Mouse (Mus musculus) regulatory T cell (primary cell): Measurements from ENCODE around the gene 2310061I04Rik.

ENCODE experiments used
- in situ Hi-C: fragments of 300-600 bp; cut with MboI, MseI; formaldehyde crosslinking; loops from one replicate; pipeline ENCODE4 v1.15.1; 2025; ENCODE audit warnings: high pct_unique_total_duplicates

Gene 2310061I04Rik

DNA sequence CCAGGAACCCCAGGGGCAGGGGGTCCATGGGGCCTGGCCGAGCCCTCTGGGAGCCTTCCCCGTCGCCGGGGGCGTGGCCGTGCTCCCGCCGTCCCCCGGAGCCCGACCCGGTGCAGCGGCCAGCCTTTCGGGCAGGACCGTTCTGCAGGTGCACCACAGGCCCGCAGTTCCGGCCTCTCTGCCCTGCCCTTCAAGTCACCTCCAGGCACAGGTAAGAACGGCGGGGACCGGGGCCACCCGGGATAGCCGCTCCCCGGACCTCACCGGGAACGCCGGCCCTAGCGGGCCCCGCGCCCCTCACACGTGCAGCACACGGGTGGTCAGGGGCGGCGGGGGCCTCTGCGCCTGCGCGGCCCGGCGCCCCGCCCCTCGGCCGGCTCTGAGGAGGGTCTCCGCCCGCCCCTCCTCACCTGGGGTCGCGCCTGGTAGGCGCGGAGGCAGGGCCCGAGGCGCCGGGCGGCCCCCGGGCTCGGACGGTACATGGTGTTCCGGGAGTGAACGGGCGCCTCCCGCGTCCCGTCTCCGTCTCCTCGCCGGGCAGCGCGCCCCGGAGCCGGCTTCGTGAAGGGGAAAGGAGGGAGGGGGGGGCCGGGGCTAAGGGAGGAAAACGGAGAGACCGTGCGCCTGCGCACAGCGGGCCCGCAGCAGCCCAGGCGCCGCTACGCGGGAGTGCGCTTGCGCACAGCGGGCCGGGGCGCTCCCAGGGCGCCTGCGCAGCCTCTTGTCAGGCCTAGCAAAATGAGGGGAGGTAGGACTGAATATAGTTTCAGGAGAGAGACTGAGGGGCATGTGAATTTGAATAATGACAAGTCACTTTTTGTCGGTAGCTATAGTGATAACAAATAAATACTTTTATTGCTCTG lies at the start of gene 2310061I04Rik:
2310061I04Rik (minus strand) TSS at position 651 of the 863 bp plus-strand sequence.
- in situ Hi-C loops, result no loop called here

DNA sequence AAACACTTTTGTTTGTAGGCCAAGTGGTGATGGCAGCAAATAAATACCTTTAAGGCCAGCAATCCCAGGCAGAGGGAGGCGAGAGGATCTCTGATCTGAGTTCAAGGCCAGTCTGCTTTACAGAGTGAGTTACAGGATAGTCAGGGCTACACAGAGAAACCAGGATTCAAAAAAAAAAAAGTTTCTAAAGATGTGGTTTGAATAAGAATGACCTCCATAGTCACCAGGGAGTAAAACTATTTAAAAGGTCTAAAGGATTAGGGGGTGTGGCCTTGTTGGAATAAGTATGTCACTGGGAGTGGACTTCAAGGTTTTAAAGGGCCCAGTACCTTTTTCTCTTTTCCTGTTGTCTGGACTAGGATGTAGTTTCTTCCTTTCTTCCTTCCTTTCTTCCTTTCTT lies 42.7 kb upstream of the 2310061I04Rik start:
- in situ Hi-C loops, result loop anchor here (5.0 kb wide), 1 partner anchor 47 kb away; no protein-coding TSS in a partner anchor

DNA sequence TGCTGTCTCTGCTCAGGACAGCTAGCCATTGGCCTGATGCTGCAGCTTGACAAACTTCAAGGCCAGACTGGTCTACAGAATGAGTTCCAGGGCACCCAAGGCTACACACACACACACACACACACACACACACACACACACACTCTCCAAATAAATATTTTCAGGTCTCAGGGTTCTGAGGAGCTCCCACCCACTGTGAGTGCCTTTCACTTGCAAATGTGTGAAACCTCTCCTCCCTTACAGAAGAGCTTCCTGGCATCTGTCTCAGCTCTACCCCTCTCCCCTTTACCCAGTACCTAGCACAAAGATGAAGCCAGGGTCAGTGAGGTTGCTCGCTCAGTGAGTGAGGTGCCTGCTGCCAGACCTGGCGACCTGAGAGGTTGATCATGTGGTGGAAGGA lies 41.9 kb upstream of the 2310061I04Rik start:
- in situ Hi-C loops, result loop anchor here (5.0 kb wide), 1 partner anchor 48 kb away; no protein-coding TSS in a partner anchor

DNA sequence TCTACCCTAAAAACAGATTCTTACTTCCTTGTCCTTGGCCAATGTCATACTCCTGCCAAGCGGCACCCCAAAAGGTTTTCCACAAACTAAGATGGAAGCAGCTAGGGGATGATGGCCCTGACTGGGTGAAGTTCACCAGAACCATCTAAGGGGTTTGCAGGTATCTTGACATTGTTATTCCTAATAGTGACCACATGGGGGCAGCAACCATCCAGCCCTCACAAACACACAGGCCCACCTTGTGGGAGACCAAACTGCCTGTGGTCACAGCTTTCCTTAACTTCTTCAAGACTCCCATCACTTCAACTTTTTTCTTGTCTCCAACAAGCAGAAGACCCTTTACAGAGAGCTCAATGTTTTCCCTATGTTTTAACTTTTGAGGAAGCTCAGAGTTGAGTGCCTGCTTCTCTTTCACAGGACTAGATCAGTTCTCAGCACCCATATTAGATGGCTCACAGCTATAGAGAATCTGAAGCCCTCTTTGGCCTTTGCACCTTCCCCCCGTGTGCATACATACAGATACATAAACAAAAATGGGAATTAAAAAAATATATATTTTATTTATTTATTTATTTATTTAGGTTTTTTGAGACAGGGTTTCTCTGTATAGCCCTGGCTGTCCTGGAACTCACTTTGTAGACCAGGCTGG lies 40.6 kb upstream of the 2310061I04Rik start:
- in situ Hi-C loops, result loop anchor here (5.0 kb wide), 1 partner anchor 49 kb away; no protein-coding TSS in a partner anchor

DNA sequence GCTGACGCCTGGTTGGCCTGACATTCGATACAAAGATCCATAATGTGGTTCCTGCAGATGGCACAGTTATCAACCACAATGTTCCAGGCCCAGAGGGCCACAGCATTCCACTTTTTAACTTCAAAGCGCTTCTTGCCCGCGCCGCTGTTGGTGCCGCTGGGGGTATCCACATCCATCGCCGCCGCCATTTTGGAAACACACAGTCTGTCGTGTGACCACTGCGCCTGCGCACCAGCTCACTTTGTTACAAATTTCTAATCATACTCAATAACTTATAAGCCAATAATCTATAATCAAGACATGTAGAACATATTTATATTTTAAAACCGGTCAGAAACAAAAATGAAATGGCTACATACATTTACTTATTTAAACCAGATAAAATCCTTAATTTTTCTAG lies 38.5 kb upstream of the 2310061I04Rik start:
- in situ Hi-C loops, result loop anchor here (5.0 kb wide), 1 partner anchor 52 kb away; no protein-coding TSS in a partner anchor

DNA sequence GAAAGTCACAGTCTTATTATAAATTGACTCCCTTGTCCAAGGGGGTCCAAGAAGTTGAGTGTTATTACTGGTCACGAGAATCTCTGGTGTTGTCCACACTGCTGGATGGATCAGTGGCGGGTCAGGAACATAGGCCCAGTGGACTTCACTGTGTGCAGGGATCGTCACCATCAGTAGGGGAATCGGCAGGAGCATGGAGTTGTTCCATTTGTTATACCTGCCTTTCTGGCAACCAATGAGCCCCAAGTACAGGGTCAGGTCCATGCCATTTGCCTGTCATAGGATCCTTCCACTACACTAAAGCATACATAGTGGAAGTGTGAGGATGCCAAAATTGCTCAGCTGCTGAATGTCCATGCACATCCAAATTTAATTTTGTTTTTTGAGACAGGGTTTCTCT lies 35.4 kb upstream of the 2310061I04Rik start:
- in situ Hi-C loops, result no loop called here

DNA sequence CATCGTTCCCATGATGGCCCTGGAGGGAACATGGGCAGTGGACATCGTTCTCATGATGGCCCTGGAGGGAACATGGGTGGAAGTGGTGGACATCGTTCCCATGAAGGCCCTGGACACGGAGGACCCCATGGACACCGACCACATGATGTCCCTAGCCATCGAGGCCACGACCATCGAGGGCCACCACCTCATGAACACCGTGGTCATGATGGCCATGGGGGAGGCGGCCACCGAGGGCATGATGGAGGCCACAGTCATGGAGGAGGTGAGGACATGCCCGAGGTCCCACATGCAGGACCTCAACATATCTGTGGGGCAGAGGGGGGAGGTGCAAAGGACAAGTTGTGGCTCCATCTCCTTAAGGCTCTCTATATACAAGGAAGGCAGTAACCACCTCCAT lies 33.4 kb upstream of the 2310061I04Rik start:
- in situ Hi-C loops, result no loop called here

DNA sequence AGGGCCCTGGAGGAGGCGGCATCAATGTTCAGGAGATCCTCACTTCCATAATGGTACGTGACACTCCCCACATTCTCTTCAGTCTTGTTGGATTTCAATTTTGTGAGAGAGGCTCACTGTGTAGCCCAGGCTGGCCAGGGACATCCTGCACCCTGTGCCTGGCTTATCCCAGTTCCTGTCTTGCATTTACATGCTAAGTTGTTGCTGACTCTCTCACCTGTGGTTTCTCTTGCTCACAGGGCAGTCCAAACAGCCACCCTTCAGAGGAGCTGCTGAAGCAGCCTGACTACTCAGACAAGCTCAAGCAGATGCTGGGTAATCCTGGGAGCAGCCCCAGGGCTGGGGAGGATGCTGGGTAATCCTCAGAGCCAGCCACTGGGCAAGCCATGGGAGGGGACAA lies 32.3 kb upstream of the 2310061I04Rik start:
- in situ Hi-C loops, result loop anchor here (5.0 kb wide), 2 partner anchors 33 to 103 kb away; partner anchors contain the start of gene H2-T23

DNA sequence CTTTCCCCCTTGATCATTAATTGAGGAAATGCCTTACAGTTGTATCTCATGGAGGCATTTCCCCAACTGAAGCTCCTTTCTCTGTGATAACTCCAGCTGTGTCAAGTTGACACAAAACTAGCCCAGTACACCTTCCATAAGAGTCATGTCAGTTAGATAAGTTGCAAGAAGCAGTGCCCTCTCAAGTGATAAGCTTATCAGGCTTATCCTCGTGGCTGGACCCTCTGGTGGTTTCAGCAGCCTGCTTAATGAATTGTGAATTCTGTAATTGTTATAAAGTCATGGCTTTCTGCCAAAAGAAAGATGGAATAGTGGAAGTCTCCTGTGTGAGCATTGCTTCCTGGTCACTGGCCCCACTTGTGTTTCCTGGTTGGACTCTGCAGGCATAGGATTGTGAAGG lies 30.2 kb upstream of the 2310061I04Rik start:
- in situ Hi-C loops, result loop anchor here (5.0 kb wide), 2 partner anchors 35 to 105 kb away; partner anchors contain the start of gene H2-T23

DNA sequence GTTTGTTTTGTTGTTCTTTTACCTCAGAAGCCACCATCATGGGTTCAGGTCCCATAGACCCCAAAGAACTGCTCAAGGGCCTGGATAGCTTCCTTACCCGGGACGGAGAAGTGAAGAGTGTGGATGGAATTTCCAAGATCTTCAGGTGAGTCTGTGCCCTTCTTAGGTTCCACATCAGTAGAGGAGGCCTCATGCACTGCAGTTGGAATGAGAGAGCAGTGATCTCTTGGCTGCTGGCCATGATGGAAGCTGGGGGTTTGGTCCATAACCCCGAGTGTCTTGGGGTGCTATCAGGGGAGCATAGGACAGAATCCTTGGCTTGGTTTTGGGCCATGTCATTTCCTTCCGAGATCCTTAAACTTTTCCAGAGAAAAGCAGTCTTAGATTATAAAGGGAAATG lies 26.1 kb upstream of the 2310061I04Rik start:
- in situ Hi-C loops, result no loop called here

DNA sequence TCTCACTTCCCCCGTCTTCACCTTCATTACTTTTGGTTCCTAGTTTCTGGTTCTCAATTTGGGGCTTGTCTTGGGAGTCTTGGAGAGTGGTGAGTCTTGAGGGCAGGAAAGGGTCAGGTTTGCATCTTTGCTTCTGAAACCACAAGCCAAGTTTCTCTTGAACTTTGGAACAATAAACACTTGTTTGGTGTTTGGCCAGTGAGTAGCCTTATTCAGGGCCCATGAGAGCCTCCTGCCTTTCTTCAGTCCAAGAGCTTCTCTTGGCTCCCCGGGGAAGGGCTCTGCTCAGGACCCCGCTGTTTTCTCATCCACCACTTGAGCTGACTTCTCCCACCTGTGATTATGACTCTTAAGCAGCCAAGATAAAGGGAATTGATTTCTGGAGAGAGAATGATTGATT lies 25.3 kb upstream of the 2310061I04Rik start:
- in situ Hi-C loops, result no loop called here

DNA sequence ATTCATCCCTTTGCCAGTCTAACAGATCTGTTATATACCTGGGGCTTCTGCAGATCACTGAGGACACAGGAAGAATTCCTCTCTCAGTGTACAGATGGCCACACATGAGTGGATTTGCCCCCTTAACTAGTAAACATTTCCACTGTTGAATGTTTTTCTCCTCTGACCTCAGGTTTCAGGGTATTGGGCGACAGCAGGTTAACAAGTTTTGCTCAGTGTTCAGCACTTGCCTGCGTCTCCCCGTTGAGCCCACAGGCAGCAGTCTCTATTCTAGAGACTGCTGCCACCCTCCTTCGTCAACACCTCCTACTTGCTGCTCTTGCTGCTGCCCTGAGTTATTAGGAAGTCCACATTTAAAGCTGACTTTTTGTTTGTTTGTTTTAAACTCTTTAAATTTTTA lies 24.5 kb upstream of the 2310061I04Rik start:
- in situ Hi-C loops, result no loop called here

DNA sequence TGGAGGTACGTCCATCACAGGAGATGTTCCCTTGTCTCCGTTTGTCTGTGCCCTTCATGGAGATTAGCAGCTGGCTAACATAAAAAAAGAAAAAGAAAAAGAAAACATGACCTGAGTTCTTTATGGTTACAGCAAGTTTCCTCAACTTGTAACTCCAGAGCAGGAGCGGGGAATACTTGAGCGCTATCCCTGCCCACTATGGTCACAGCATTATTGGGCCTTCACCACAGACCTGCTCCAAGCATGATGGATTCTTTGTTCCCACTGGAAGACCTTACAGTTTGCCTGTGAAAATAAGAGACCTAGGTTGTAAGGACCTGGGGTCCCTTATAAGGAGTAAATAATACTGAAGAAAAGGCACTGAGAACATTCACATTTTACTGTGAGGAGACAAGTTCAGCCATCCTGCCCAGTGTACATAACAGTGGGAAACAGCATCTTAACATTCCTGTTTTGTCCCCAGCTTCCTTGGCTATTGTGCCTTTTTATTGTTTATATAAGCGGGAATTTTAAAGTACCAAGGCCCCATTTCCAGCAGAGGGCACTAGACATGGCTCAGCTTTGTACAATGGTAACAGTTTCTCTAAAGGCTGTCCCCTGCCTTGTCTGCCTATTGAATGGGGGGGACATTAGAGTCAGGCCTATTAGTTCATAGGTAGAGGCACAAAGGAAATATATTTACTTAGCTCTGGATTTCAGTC lies 23.8 kb upstream of the 2310061I04Rik start:
- in situ Hi-C loops, result no loop called here

DNA sequence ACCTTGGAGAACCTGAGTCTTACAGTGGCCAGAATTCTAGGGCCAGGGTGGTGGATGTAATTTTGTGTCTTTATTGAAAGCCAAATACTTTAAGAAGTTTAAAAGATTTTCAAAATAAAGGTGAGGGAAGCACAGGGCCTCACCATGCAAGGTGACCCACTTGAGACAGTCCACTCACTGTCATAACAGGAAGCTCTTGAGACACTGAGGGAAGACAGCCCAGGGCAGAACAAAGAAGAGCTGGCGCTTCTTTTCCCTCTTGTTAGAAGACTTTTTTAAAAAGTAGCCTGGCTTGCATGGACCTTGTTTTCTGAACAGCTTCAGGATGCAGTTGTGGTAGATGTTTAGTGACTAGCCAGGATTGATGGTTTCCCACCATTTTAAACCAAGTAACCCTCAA lies 23.2 kb upstream of the 2310061I04Rik start:
- in situ Hi-C loops, result no loop called here

DNA sequence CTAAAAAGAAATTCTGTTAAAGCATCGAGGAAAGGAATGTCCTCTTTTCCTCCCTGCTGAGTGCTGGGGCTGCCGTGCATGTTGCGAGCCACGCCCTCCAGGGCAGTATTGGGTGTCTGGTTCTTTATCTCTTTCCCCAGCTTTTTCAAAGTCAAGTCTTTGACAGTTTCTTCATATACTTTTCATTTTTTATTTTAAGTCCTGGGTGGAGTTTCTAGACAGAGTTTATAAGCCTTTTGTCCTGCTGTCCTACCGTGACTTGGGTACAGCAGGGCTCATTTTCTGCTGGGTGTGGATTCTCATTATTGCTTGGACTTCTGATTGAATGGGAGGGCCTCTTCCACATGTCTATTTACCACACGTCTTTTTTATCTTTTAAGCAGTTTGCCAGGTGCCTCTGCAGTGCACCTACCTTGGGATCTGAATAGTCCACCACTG lies 22.7 kb upstream of the 2310061I04Rik start:
- in situ Hi-C loops, result no loop called here

DNA sequence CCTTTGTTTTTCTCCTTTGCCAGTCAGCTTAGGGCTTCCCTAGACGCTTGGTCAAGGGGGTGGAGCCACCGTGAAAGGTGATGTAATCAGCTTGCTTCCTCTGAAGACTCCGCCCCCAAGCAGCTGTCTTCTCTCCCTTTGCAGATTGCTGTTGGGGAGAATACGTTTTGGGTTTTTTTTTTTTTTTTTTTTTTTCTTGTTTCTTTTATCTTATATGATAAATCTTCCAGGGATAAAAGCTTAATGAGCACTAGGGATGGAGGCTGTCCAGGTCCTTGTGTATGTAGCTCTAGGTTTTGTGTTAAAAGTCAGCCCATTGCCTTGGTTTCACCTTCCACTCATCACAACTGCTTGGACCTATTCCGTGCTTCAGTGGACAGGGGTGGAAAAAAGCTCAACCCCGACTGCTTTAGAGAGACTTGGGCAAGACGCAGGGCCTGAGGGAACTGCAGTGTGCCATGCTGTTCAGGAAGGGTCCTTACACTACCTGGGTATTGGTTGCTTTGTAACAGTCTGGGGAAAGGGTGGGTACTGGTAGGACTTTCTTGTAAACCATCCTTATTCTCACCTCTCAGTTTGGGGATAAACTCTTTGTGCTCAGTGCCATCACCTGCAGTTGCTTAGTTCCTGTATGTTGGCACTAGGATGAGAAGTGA lies 22.0 kb upstream of the 2310061I04Rik start:
- in situ Hi-C loops, result no loop called here

DNA sequence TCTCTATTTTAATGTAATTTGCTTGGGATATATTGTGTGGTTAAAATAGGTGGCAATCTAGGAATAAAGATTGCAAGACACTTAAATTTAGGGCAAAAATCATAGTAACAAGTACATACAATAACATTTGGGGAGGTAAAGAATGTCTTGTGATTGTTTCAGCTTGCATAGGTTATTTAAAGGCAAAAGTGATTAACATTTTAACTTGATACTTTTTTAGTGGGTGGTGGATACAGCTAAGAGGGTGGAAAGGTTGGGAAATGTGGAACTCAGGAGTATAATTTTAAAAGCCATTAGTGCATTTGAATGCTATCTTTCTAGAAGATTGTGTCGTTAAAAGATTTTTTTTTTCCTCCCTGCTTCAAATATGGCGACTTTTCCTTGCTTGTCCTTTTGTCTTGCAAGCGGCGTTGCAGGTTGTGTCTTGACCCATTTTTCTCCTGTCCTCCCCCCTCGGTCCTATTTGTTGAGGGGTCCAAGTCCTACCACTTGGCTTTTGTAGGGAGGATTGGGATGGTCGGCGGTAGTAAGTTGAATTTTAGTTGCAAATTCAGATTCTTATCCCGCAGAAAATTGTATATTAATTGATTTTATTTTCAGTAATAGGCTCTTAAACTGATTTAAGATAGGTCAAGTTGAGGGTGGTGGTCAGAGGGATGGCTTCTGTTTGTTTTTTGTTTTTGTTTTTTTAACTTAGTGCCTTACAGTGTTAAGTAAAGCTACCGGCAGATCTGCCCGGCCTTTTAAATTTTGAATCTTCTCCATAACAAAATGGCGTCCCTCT lies 21.2 kb upstream of the 2310061I04Rik start:
- in situ Hi-C loops, result no loop called here

DNA sequence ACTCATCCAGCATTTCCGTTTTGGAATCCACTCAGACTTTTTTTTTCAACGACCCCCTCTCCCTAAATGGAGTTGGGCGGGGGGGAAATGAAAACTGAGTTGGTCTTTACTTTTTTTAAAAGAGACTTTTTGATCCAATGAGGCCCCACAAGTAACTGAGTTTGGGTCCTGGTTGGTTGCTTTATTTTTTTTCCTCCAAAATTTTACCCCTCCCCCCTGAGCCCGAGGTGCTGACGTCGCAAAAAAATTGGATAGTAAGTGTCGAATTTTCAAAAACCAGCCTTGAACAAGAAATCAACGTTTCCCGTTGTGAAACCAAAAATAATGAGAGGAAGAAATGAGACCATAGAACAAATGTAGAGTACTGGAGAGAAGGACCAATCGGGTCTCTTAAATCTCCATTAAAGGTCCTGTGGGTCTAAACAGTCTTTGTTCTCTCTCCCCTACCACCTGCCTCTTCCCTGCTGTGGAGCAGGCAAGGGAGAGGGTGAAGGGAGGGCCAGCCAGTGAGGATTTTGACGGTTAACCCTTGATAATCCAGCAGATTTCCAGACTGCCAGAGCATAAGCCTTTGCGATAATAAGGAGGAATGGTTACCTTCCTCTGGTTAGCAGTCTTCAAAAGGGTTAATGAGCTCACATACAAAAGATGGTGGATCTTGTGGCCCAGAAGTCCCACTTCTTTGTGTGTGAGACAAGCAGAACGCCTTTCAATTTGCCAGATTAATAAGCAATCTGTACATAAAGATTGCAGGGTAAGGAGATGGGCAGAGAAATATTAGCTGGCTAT lies 20.4 kb upstream of the 2310061I04Rik start:
- in situ Hi-C loops, result no loop called here

DNA sequence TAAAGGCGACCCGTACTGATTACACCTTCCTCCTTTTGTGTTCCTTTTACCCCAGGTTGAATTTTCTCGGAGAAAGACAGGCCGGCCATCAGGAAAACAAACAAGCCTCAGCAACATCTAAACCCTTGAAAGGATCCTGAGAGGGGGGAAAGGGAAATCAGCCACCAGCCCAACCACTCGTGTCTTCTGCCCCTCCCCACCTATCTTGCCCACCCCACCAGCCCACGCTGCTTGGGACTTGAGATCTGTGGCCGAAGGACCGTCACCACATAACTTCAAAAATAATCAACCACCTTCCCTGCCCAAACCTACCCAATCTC lies 19.9 kb upstream of the 2310061I04Rik start:
- in situ Hi-C loops, result no loop called here
